Mouse (Mus musculus) thymus, adult 2 months (tissue): Measurements from ENCODE around the gene Apon.

ENCODE experiments used
- CTCF ChIP-seq: fragments of 200-500 bp; IDR thresholded peaks from 2 replicates; pipeline ENCODE4 v1.5.1; 2012; ENCODE audit warnings: mild to moderate bottlenecking, control low read depth, low read length, moderate library complexity, borderline replicate concordance; ENCODE audit not compliant: control insufficient read depth, poor library complexity, insufficient read depth; ENCODE audit errors: extremely low read depth
- POLR2A ChIP-seq: fragments of 200-500 bp; IDR thresholded peaks from 2 replicates; pipeline ENCODE4 v1.6.1; 2012; ENCODE audit warnings: mild to moderate bottlenecking, low read length, control low read depth, moderate library complexity; ENCODE audit not compliant: control insufficient read depth, poor library complexity, insufficient read depth; ENCODE audit errors: extremely low read depth

- TF ChIP-seq CTCF (no peak), POLR2A (no peak)
These were observed 28.8 kb upstream of the Apon start for GRCm38 (mm10) chr10:128225064-128225463.
